Mouse (Mus musculus) adipocyte (in vitro differentiated cells): ENCODE results near the gene Mrpl27.
"Not testable (repeated sequence)": the region's sequence is repeated elsewhere in the genome, so short reads cannot be mapped to it uniquely, and the experiment has no call there.

ENCODE experiments used
- DNase-seq: peaks from one replicate; pipeline ENCODE4 v3.0.0-alpha.2; 2016; ENCODE audit warnings: low spot score

The Mrpl27 gene

GRCm38 (mm10) chr11:94653663-94654436 is at the start of gene Mrpl27, which contains the start of gene Eme1:
TSS of gene Mrpl27 (plus strand) at chr11:94653767.
TSS of gene Eme1 (minus strand) at chr11:94653964.
- DNase-seq, result peak; percentile 88

GRCm38 (mm10) chr11:94610744-94611740 is 42.5 kb upstream of the Mrpl27 start:
- peak; percentile 49 for DNase-seq

- no peak for DNase-seq
Observed at GRCm38 (mm10) chr11:94614603-94615002, 39.0 kb upstream of the Mrpl27 start.

GRCm38 (mm10) chr11:94615494-94615893 is 38.1 kb upstream of the Mrpl27 start:
- peak; percentile 42 for DNase-seq

GRCm38 (mm10) chr11:94617646-94618045 is 35.9 kb upstream of the Mrpl27 start:
- no peak for DNase-seq

GRCm38 (mm10) chr11:94620766-94621457 is 32.7 kb upstream of the Mrpl27 start:
- peak; percentile 74 for DNase-seq

GRCm38 (mm10) chr11:94621458-94621852 is 32.1 kb upstream of the Mrpl27 start:
- DNase-seq, result no peak

GRCm38 (mm10) chr11:94622162-94622561 is 31.4 kb upstream of the Mrpl27 start:
- DNase-seq, result no peak

- peak; percentile 91 for DNase-seq
Observed at GRCm38 (mm10) chr11:94629199-94629883, 24.2 kb upstream of the Mrpl27 start, which contains the start of gene Lrrc59. TSS of gene Lrrc59 (plus strand) at chr11:94629767.

- DNase-seq, result no peak
Observed at GRCm38 (mm10) chr11:94629884-94630198, 23.7 kb upstream of the Mrpl27 start.

- DNase-seq, result peak; percentile 97
Observed at GRCm38 (mm10) chr11:94630199-94631011, 23.2 kb upstream of the Mrpl27 start.

GRCm38 (mm10) chr11:94631969-94632368 is 21.6 kb upstream of the Mrpl27 start:
- no peak for DNase-seq

- no peak for DNase-seq
Observed at GRCm38 (mm10) chr11:94632988-94633387, 20.6 kb upstream of the Mrpl27 start.

GRCm38 (mm10) chr11:94634431-94634830 is 19.1 kb upstream of the Mrpl27 start:
- no peak for DNase-seq

- DNase-seq, result no peak
Observed at GRCm38 (mm10) chr11:94644461-94645219, 8.9 kb upstream of the Mrpl27 start.

- no peak for DNase-seq
Observed at GRCm38 (mm10) chr11:94646457-94646856, 7.1 kb upstream of the Mrpl27 start.

- not testable (repeated sequence) for DNase-seq
Observed at GRCm38 (mm10) chr11:94651241-94651640, 2.3 kb upstream of the Mrpl27 start.

GRCm38 (mm10) chr11:94652973-94653372 is 594 bp upstream of the Mrpl27 start:
- no peak for DNase-seq

- DNase-seq, result no peak
Observed at GRCm38 (mm10) chr11:94661344-94661743, 7.8 kb downstream of the Mrpl27 start.

- DNase-seq, result peak; percentile 55
Observed at GRCm38 (mm10) chr11:94665281-94665680, 11.7 kb downstream of the Mrpl27 start.
